ENCODE assay signal across 13 mouse cellular contexts in genomic region chr10:117947911-117948310, GRCm38 (mm10).
DNase-seq lines count a peak whose midpoint lies in the region; ATAC-seq and TF ChIP-seq lines count a peak whose summit lies in the region.
"Had no signal": no experiment of that assay in that cellular context is flagged by ENCODE, and none has a peak within 500 bp of the region (broad histone marks: within the 10 kb centered on the region; RNA-seq: fewer than 3 reads in every experiment).

No protein-coding gene starts in this region.

- WGBS in heart, embryonic 15.5 days = 71% methylated on average over 7 of the region's 7 CpGs

- ATAC-seq in heart, embryonic 15.5 days (replicated peaks; ENCODE audit: insufficient number of reproducible peaks, insufficient read depth, low FRiP score, low read depth) = no peak

- no peak for DNase-seq in heart, postnatal 4 days
- DNase-seq in A20 (ENCODE audit: low read depth, low spot score) (peak; percentile 35), CH12.LX (ENCODE audit: extremely low read depth) (peak; percentile 21)
- DNase-seq in naive thymus-derived CD4-positive, alpha-beta T cell, adult 2 months (ENCODE audit: low read depth) = peak; percentile 94
- DNase-seq in testis, postnatal 10 days (ENCODE audit: low spot score) = no peak
- DNase-seq in kidney, adult 9 months = no peak
- DNase-seq: cerebellum, adult 9-10 months; gastrocnemius, postnatal 36 days; kidney, adult 18-20 months; retina, postnatal 1 day had no signal

- H3K79me2 ChIP-seq in CH12.LX (replicated peaks; ENCODE audit: control insufficient read depth, extremely low read depth, insufficient read depth, poor library complexity, severe bottlenecking) = no peaks in the 10 kb centered on the region

- no peaks in the 10 kb centered on the region for H3K27me3 ChIP-seq in heart, embryonic 15.5 days
- no peaks in the 10 kb centered on the region for H3K27me3 ChIP-seq in CH12.LX (replicated peaks)

- H3K4me3 ChIP-seq in heart, embryonic 15.5 days = no peak overlapping the region; the same call in 1 of the 2 replicates
- no peak overlapping the region for H3K4me3 ChIP-seq in CH12.LX (replicated peaks in 1 of 3; ENCODE audit: low read depth in 2 of 3, low read length in 2 of 3, poor library complexity in 1 of 3)
- H3K4me3 ChIP-seq: embryonic facial prominence, embryonic 10.5 days; forebrain, embryonic 10.5 days had no signal

- H3K36me3 ChIP-seq in heart, embryonic 15.5 days = no peaks in the 10 kb centered on the region
- H3K36me3 ChIP-seq in CH12.LX (replicated peaks in 1 of 2; ENCODE audit: control insufficient read depth in 1 of 2, insufficient read depth in 1 of 2, low read length in 1 of 2) = no peaks in the 10 kb centered on the region
- H3K36me3 ChIP-seq: embryonic facial prominence, embryonic 10.5 days; forebrain, embryonic 10.5 days had no signal

- H3K4me2 ChIP-seq in heart, embryonic 15.5 days = peak overlapping the region; percentile 55
- H3K4me2 ChIP-seq in CH12.LX (ENCODE audit: insufficient read depth, low read depth, poor library complexity, severe bottlenecking) = 0 out of 2 replicates have a peak overlapping the region, but pooled peaks have one; percentile 25

- H3K27ac ChIP-seq in heart, embryonic 15.5 days = no peak overlapping the region
- H3K27ac ChIP-seq in CH12.LX (ENCODE audit: insufficient read depth, low read depth) = no peak overlapping the region
- H3K27ac ChIP-seq: embryonic facial prominence, embryonic 10.5 days; forebrain, embryonic 10.5 days had no signal

- dilution Hi-C loops in CH12.LX (cut with MboI; ENCODE audit: extremely low pct_ligation_motif_present, extremely low pct_unique_long_range_greater_than_20kb, low sequenced_read_pairs) = no loop called here

- no peaks in the 10 kb centered on the region for H3K9me3 ChIP-seq in heart, embryonic 15.5 days (replicated peaks)
- no peaks in the 10 kb centered on the region for H3K9me3 ChIP-seq in CH12.LX (replicated peaks; ENCODE audit: low read length)
- H3K9me3 ChIP-seq: embryonic facial prominence, embryonic 10.5 days; forebrain, embryonic 10.5 days had no signal

- TF ChIP-seq RAD21 in CH12.LX (IDR thresholded peaks at IDR 0.05; ENCODE audit: low read depth, low read length) = no peak

- in situ Hi-C loops in CH12.LX (cut with MboI; ENCODE audit: low pct_ligation_motif_present, low pct_unique_long_range_greater_than_20kb, low sequenced_read_pairs) = no loop called here

- TF ChIP-seq CTCF in CH12.LX (conservative IDR thresholded peaks at IDR 0.05 in 1 of 2, IDR thresholded peaks at IDR 0.05 in 1 of 2; ENCODE audit: low read depth in 2 of 2, low read length in 2 of 2) = no peak

- H3K4me1 ChIP-seq in heart, embryonic 15.5 days (replicated peaks) = peaks cover 8% of the 10 kb centered on the region
- H3K4me1 ChIP-seq in CH12.LX (ENCODE audit: control insufficient read depth in 1 of 2, insufficient read depth in 2 of 2) = peaks cover 22 to 30% of the 10 kb centered on the region in 2 experiments
- H3K4me1 ChIP-seq: forebrain, embryonic 10.5 days had no signal

- no peak for TF ChIP-seq EP300 in CH12.LX (IDR thresholded peaks at IDR 0.05; ENCODE audit: low read length)

- H3K9ac ChIP-seq in heart, embryonic 15.5 days = no peak overlapping the region
- H3K9ac ChIP-seq in CH12.LX (ENCODE audit: insufficient read depth, low read depth) = no peak overlapping the region

- no peak for TF ChIP-seq POLR2A in CH12.LX (IDR thresholded peaks at IDR 0.05; ENCODE audit: low read depth, low read length)

TF ChIP-seq in CH12.LX, 34 proteins besides CTCF, POLR2A, EP300 and RAD21:
- no peak for TF ChIP-seq JUND (conservative IDR thresholded peaks at IDR 0.05; ENCODE audit: low read depth, low read length)
- no peak for TF ChIP-seq MAZ (IDR thresholded peaks at IDR 0.05; ENCODE audit: low read depth, low read length)

Comparison
In these comparisons a context has a peak if more than half of its experiments do, and no peak if none do; other contexts are left out.
1. DNase-seq: peak in A20 (single experiment), CH12.LX (single experiment) and naive thymus-derived CD4-positive, alpha-beta T cell, adult 2 months (single experiment); none in heart, postnatal 4 days (single experiment), testis, postnatal 10 days (single experiment) and kidney, adult 9 months (single experiment).